Mouse (Mus musculus) liver, adult 2 months (tissue): ENCODE measurements around the gene Gm20388. TPM values are rescaled to one million over a fixed set of nuclear protein-coding genes. Genes with fewer than 3 reads are reported as not detected.

Source experiments
- DNase-seq: peaks from one replicate; pipeline ENCODE4 v3.0.0-alpha.2; 2011; ENCODE audit warnings: low read depth, low spot score; ENCODE audit errors: extremely low read depth
- H3K27ac ChIP-seq: fragments of 200-500 bp; replicated peaks from 2 replicates; pipeline ENCODE4 v1.5.1; 2012; ENCODE audit warnings: low read depth, mild to moderate bottlenecking, control low read depth, inconsistent platforms, low read length; ENCODE audit not compliant: insufficient read depth
- H3K27me3 ChIP-seq: fragments of 200-500 bp; 2 replicates; pipeline ENCODE4 v1.6.1; 2012; ENCODE audit warnings: mild to moderate bottlenecking, moderate library complexity, low read length, inconsistent platforms; ENCODE audit not compliant: control insufficient read depth, insufficient read depth
- H3K36me3 ChIP-seq: fragments of 200-500 bp; 2 replicates; pipeline ENCODE4 v1.6.1; 2012; ENCODE audit warnings: low read length, inconsistent platforms; ENCODE audit not compliant: control insufficient read depth, insufficient read depth
- H3K4me1 ChIP-seq: fragments of 200-500 bp; 2 replicates; pipeline ENCODE4 v1.6.1; 2011; ENCODE audit warnings: low read length; ENCODE audit not compliant: control insufficient read depth, insufficient read depth
- H3K4me3 ChIP-seq: fragments of 200-500 bp; 2 replicates; pipeline ENCODE4 v1.5.1; 2011; ENCODE audit warnings: low read depth, mild to moderate bottlenecking, control low read depth, low read length, moderate library complexity; ENCODE audit not compliant: insufficient read depth
- H3K79me2 ChIP-seq: fragments of 200-500 bp; 2 replicates; pipeline ENCODE4 v1.6.1; 2012; ENCODE audit warnings: inconsistent platforms, mild to moderate bottlenecking, low read length, moderate library complexity; ENCODE audit not compliant: control insufficient read depth, insufficient read depth
- H3K9ac ChIP-seq: fragments of 200-500 bp; 2 replicates; pipeline ENCODE4 v1.6.1; 2012; ENCODE audit warnings: low read depth, mild to moderate bottlenecking, control low read depth, inconsistent platforms, low read length
- CTCF ChIP-seq: fragments of 200-500 bp; IDR thresholded peaks from 2 replicates; pipeline ENCODE4 v1.5.1; 2011; ENCODE audit warnings: low read depth, low read length, control low read depth
- POLR2A ChIP-seq: fragments of 200-500 bp; IDR thresholded peaks from 2 replicates; pipeline ENCODE4 v1.6.1; 2011; ENCODE audit warnings: low read length, control low read depth; ENCODE audit not compliant: insufficient read depth; ENCODE audit errors: extremely low read depth
- WGBS: fragments of 180-500 bp; shearing (Covaris S2); methylation state at CpG from one replicate; pipeline ENCODE4 v1.1.7; 2018; 5-methylcytosine and 5-hydroxymethylcytosine counted together
- polyA plus RNA-seq: library from polyadenylated mRNA; depleted of rRNA; stranded (reverse); fragments of >200 nt; gene quantifications from 2 replicates; pipeline ENCODE4 v1.2.3, GENCODE M21; 2012
- total RNA-seq: library from RNA; depleted of rRNA; stranded (reverse); fragments of >200 nt; gene quantifications from 2 replicates; pipeline ENCODE4 v1.2.3, GENCODE M21; 2014

The Gm20388 gene
- total and polyA plus RNA-seq, 2 experiments: 6.4 to 19.9 TPM

- WGBS: 96% methylated on average over 8 of the region's 8 CpGs
- peaks cover 10% of the 10 kb centered on the region; the same call in 1 of the 2 replicates for H3K36me3 ChIP-seq
- 0 out of 2 replicates have a peak, but pooled peaks cover 1% of the 10 kb centered on the region for H3K4me1 ChIP-seq
- no peaks in the 10 kb centered on the region for H3K27me3 ChIP-seq
- H3K4me3 ChIP-seq: no peak overlapping the region
- no peak overlapping the region for H3K9ac ChIP-seq
- H3K79me2 ChIP-seq: no peaks in the 10 kb centered on the region
- TF ChIP-seq POLR2A (no peak), CTCF (no peak)
- H3K27ac ChIP-seq: no peak overlapping the region
- no peak for DNase-seq
Measured at GRCm38 (mm10) chr8:120566681-120567080, 656.0 kb downstream of the Gm20388 start.

GRCm38 (mm10) chr8:120567731-120568130 lies 657.1 kb downstream of the Gm20388 start:
- Histone ChIP-seq H3K36me3 (peaks cover 18% of the 10 kb centered on the region; the same call in 1 of the 2 replicates), H3K4me3 (no peak overlapping the region), H3K27me3 (no peaks in the 10 kb centered on the region), H3K79me2 (no peaks in the 10 kb centered on the region), H3K4me1 (0 out of 2 replicates have a peak, but pooled peaks cover 1% of the 10 kb centered on the region), H3K9ac (no peak overlapping the region), H3K27ac (no peak overlapping the region)
- WGBS: 98% methylated on average over 17 of the region's 17 CpGs
- TF ChIP-seq POLR2A: no peak
- TF ChIP-seq CTCF: no peak
- no peak for DNase-seq

- Histone ChIP-seq H3K36me3 (peaks cover 23% of the 10 kb centered on the region; the same call in 1 of the 2 replicates), H3K27ac (no peak overlapping the region), H3K4me1 (0 out of 2 replicates have a peak, but pooled peaks cover 1% of the 10 kb centered on the region), H3K9ac (no peak overlapping the region), H3K79me2 (no peaks in the 10 kb centered on the region), H3K4me3 (no peak overlapping the region), H3K27me3 (no peaks in the 10 kb centered on the region)
- WGBS: 96% methylated on average over 37 of the region's 37 CpGs
- TF ChIP-seq CTCF (no peak), POLR2A (no peak)
- no peak for DNase-seq
Measured at GRCm38 (mm10) chr8:120568164-120568798, 657.6 kb downstream of the Gm20388 start.

- TF ChIP-seq POLR2A (no peak), CTCF (no peak)
- DNase-seq: no peak
- H3K36me3 ChIP-seq: peaks cover 30% of the 10 kb centered on the region
Measured at GRCm38 (mm10) chr8:120569123-120569522, 658.5 kb downstream of the Gm20388 start.

GRCm38 (mm10) chr8:120569939-120570715 lies 659.5 kb downstream of the Gm20388 start:
- Histone ChIP-seq H3K27me3 (no peaks in the 10 kb centered on the region), H3K36me3 (peaks cover 38% of the 10 kb centered on the region), H3K4me1 (no peaks in the 10 kb centered on the region), H3K9ac (no peak overlapping the region), H3K27ac (no peak overlapping the region), H3K4me3 (no peak overlapping the region), H3K79me2 (no peaks in the 10 kb centered on the region)
- DNase-seq: no peak
- 64% methylated on average over 13 of the region's 13 CpGs for WGBS
- TF ChIP-seq CTCF (peak; percentile 96), POLR2A (no peak)

More at GRCm38 (mm10) chr8:120569123-120569522, 658.5 kb downstream of the Gm20388 start:
- H3K79me2 ChIP-seq: no peaks in the 10 kb centered on the region
- no peak overlapping the region for H3K27ac ChIP-seq
- H3K27me3 ChIP-seq: no peaks in the 10 kb centered on the region
- no peak overlapping the region for H3K4me3 ChIP-seq
- H3K4me1 ChIP-seq: no peaks in the 10 kb centered on the region
- 95% methylated on average over 17 of the region's 17 CpGs for WGBS
- no peak overlapping the region for H3K9ac ChIP-seq

- H3K4me1 ChIP-seq: no peaks in the 10 kb centered on the region
- H3K27me3 ChIP-seq: no peaks in the 10 kb centered on the region
Measured at GRCm38 (mm10) chr8:120571561-120571960, 660.9 kb downstream of the Gm20388 start.

More at GRCm38 (mm10) chr8:120571561-120571960, 660.9 kb downstream of the Gm20388 start:
- no peak for DNase-seq
- Histone ChIP-seq H3K27ac (no peak overlapping the region), H3K9ac (no peak overlapping the region), H3K79me2 (no peaks in the 10 kb centered on the region), H3K4me3 (no peak overlapping the region), H3K36me3 (peaks cover 44% of the 10 kb centered on the region)
- TF ChIP-seq POLR2A (no peak), CTCF (no peak)
- 96% methylated on average over 8 of the region's 8 CpGs for WGBS
